Mouse (Mus musculus): ENCODE measurements at regions not wholly inside any gene's neighbourhood (a gene's known extent, or its start where the extent isn't known, plus 50 kb on each side); places are given as distances from the start of the nearest gene placed in this dataset.

- H3K79me2 ChIP-seq (ENCODE audit: control insufficient read depth, insufficient read depth): no peaks in the 10 kb centered on the region
- no peaks in the 10 kb centered on the region for H3K79me3 ChIP-seq (ENCODE audit: low read depth)
- H3ac ChIP-seq (ENCODE audit: control insufficient read depth, insufficient read length, low read depth): no peak overlapping the region
- no peak for TF ChIP-seq MYOD1 (IDR thresholded peaks at IDR 0.05; ENCODE audit: control insufficient read depth, insufficient read length, low read depth)
- no peak for TF ChIP-seq USF1 (IDR thresholded peaks at IDR 0.05; ENCODE audit: low read depth)
- TF ChIP-seq CEBPB (IDR thresholded peaks at IDR 0.05; ENCODE audit: low read depth): no peak
- TF ChIP-seq MAX (IDR thresholded peaks at IDR 0.05): no peak
- TF ChIP-seq CTCF (IDR thresholded peaks at IDR 0.05; ENCODE audit: control insufficient read depth, insufficient read depth, insufficient read length): no peak
- TF ChIP-seq MYOG (IDR thresholded peaks at IDR 0.05; ENCODE audit: control insufficient read depth, extremely low read depth, insufficient read length): no peak
- no peak for TF ChIP-seq FOSL1 (IDR thresholded peaks at IDR 0.05; ENCODE audit: insufficient read depth, low read length, poor library complexity, severe bottlenecking)
- H3K27me3 ChIP-seq (ENCODE audit: control insufficient read depth, insufficient read depth, insufficient read length): no peaks in the 10 kb centered on the region
- H3K4me3 ChIP-seq (ENCODE audit: insufficient read depth, poor library complexity, severe bottlenecking): no peak overlapping the region
- H3K36me3 ChIP-seq (ENCODE audit: control insufficient read depth, insufficient read depth): no peaks in the 10 kb centered on the region
Measured at GRCm38 (mm10) chr4:101350656-101351055, 68.4 kb upstream of the Ak4 start.

- H3ac ChIP-seq (ENCODE audit: control insufficient read depth, insufficient read length, low read depth): no peak overlapping the region
- no peaks in the 10 kb centered on the region for H3K27me3 ChIP-seq (ENCODE audit: control insufficient read depth, insufficient read depth, insufficient read length)
- H3K4me3 ChIP-seq (ENCODE audit: insufficient read depth, poor library complexity, severe bottlenecking): no peak overlapping the region
- no peaks in the 10 kb centered on the region for H3K79me2 ChIP-seq (ENCODE audit: control insufficient read depth, insufficient read depth)
- no peaks in the 10 kb centered on the region for H3K79me3 ChIP-seq (ENCODE audit: low read depth)
- TF ChIP-seq MAX (IDR thresholded peaks at IDR 0.05) (no peak), MYOG (IDR thresholded peaks at IDR 0.05; ENCODE audit: control insufficient read depth, extremely low read depth, insufficient read length) (no peak), FOSL1 (IDR thresholded peaks at IDR 0.05; ENCODE audit: insufficient read depth, low read length, poor library complexity, severe bottlenecking) (no peak), USF1 (IDR thresholded peaks at IDR 0.05; ENCODE audit: low read depth) (no peak), CTCF (IDR thresholded peaks at IDR 0.05; ENCODE audit: control insufficient read depth, insufficient read depth, insufficient read length) (no peak), MYOD1 (IDR thresholded peaks at IDR 0.05; ENCODE audit: control insufficient read depth, insufficient read length, low read depth) (no peak), CEBPB (IDR thresholded peaks at IDR 0.05; ENCODE audit: low read depth) (no peak)
- H3K36me3 ChIP-seq (ENCODE audit: control insufficient read depth, insufficient read depth): no peaks in the 10 kb centered on the region
Measured at GRCm38 (mm10) chr4:101350222-101350621, 68.9 kb upstream of the Ak4 start.

GRCm38 (mm10) chr4:101349413-101349812 is 69.7 kb upstream of the Ak4 start:
- no peaks in the 10 kb centered on the region for H3K79me3 ChIP-seq (ENCODE audit: low read depth)
- no peaks in the 10 kb centered on the region for H3K27me3 ChIP-seq (ENCODE audit: control insufficient read depth, insufficient read depth, insufficient read length)
- H3ac ChIP-seq (ENCODE audit: control insufficient read depth, insufficient read length, low read depth): no peak overlapping the region
- H3K4me3 ChIP-seq (ENCODE audit: insufficient read depth, poor library complexity, severe bottlenecking): no peak overlapping the region
- H3K36me3 ChIP-seq (ENCODE audit: control insufficient read depth, insufficient read depth): no peaks in the 10 kb centered on the region
- no peak for TF ChIP-seq FOSL1 (IDR thresholded peaks at IDR 0.05; ENCODE audit: insufficient read depth, low read length, poor library complexity, severe bottlenecking)
- H3K79me2 ChIP-seq (ENCODE audit: control insufficient read depth, insufficient read depth): no peaks in the 10 kb centered on the region

- Histone ChIP-seq H3ac (ENCODE audit: control insufficient read depth, insufficient read length, low read depth) (no peak overlapping the region), H3K36me3 (ENCODE audit: control insufficient read depth, insufficient read depth) (no peaks in the 10 kb centered on the region), H3K4me3 (ENCODE audit: insufficient read depth, poor library complexity, severe bottlenecking) (no peak overlapping the region), H3K79me3 (ENCODE audit: low read depth) (no peaks in the 10 kb centered on the region), H3K27me3 (ENCODE audit: control insufficient read depth, insufficient read depth, insufficient read length) (no peaks in the 10 kb centered on the region), H3K79me2 (ENCODE audit: control insufficient read depth, insufficient read depth) (no peaks in the 10 kb centered on the region)
- TF ChIP-seq USF1 (IDR thresholded peaks at IDR 0.05; ENCODE audit: low read depth): no peak
- no peak for TF ChIP-seq CEBPB (IDR thresholded peaks at IDR 0.05; ENCODE audit: low read depth)
- no peak for TF ChIP-seq MYOG (IDR thresholded peaks at IDR 0.05; ENCODE audit: control insufficient read depth, extremely low read depth, insufficient read length)
- TF ChIP-seq FOSL1 (IDR thresholded peaks at IDR 0.05; ENCODE audit: insufficient read depth, low read length, poor library complexity, severe bottlenecking): no peak
- no peak for TF ChIP-seq MYOD1 (IDR thresholded peaks at IDR 0.05; ENCODE audit: control insufficient read depth, insufficient read length, low read depth)
- no peak for TF ChIP-seq CTCF (IDR thresholded peaks at IDR 0.05; ENCODE audit: control insufficient read depth, insufficient read depth, insufficient read length)
- TF ChIP-seq MAX (IDR thresholded peaks at IDR 0.05): no peak
Measured at GRCm38 (mm10) chr4:101347309-101347708, 71.8 kb upstream of the Ak4 start.

GRCm38 (mm10) chr4:101342071-101342762 is 76.9 kb upstream of the Ak4 start:
- no peak overlapping the region for H3K4me3 ChIP-seq (ENCODE audit: insufficient read depth, poor library complexity, severe bottlenecking)
- TF ChIP-seq MAX (IDR thresholded peaks at IDR 0.05): no peak
- no peak for TF ChIP-seq USF1 (IDR thresholded peaks at IDR 0.05; ENCODE audit: low read depth)
- no peak for TF ChIP-seq MYOD1 (IDR thresholded peaks at IDR 0.05; ENCODE audit: control insufficient read depth, insufficient read length, low read depth)
- TF ChIP-seq CTCF (IDR thresholded peaks at IDR 0.05; ENCODE audit: control insufficient read depth, insufficient read depth, insufficient read length): no peak
- no peak for TF ChIP-seq CEBPB (IDR thresholded peaks at IDR 0.05; ENCODE audit: low read depth)
- TF ChIP-seq MYOG (IDR thresholded peaks at IDR 0.05; ENCODE audit: control insufficient read depth, extremely low read depth, insufficient read length): no peak
- TF ChIP-seq FOSL1 (IDR thresholded peaks at IDR 0.05; ENCODE audit: insufficient read depth, low read length, poor library complexity, severe bottlenecking): no peak
- no peaks in the 10 kb centered on the region for H3K79me2 ChIP-seq (ENCODE audit: control insufficient read depth, insufficient read depth)
- no peak overlapping the region for H3ac ChIP-seq (ENCODE audit: control insufficient read depth, insufficient read length, low read depth)
- no peaks in the 10 kb centered on the region for H3K36me3 ChIP-seq (ENCODE audit: control insufficient read depth, insufficient read depth)
- no peaks in the 10 kb centered on the region for H3K27me3 ChIP-seq (ENCODE audit: control insufficient read depth, insufficient read depth, insufficient read length)
- no peaks in the 10 kb centered on the region for H3K79me3 ChIP-seq (ENCODE audit: low read depth)

- Histone ChIP-seq H3K79me3 (ENCODE audit: low read depth) (no peaks in the 10 kb centered on the region), H3K36me3 (ENCODE audit: control insufficient read depth, insufficient read depth) (no peaks in the 10 kb centered on the region), H3K4me3 (ENCODE audit: insufficient read depth, poor library complexity, severe bottlenecking) (no peak overlapping the region), H3K79me2 (ENCODE audit: control insufficient read depth, insufficient read depth) (no peaks in the 10 kb centered on the region), H3ac (ENCODE audit: control insufficient read depth, insufficient read length, low read depth) (no peak overlapping the region), H3K27me3 (ENCODE audit: control insufficient read depth, insufficient read depth, insufficient read length) (no peaks in the 10 kb centered on the region)
- TF ChIP-seq CEBPB (IDR thresholded peaks at IDR 0.05; ENCODE audit: low read depth) (no peak), MYOD1 (IDR thresholded peaks at IDR 0.05; ENCODE audit: control insufficient read depth, insufficient read length, low read depth) (no peak)
Measured at GRCm38 (mm10) chr4:101340741-101341140, 75.7 kb upstream of the Jak1 start.

Measured in C2C12 (cell line).